Mouse (Mus musculus): Measurements from ENCODE around the gene Reck.
A peak's percentile ranks its signal among the peaks of the same experiment; 100 is the strongest.

The Reck gene

DNA sequence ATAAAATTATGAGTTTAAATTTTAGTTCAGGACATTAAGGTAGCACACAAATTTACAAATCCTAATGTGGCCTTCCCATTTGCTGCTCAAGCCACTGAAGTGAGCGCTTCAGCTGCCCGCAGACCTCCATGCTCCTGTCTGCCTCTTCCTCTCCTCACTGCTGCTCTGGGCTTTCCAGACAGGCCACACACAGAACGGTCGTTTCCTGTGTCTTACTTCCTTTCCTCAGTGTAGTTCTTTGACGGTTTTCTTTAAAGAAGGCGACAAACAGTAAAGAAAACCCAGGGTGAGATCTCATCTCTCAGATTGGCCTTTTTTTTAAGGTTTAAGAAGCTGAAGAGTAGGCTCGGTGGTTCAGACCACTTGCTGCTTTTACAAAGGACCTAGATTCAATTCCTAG lies 28.4 kb downstream of the Reck start:
- no peak for DNase-seq (ENCODE audit: low spot score in 2 of 2)

DNA sequence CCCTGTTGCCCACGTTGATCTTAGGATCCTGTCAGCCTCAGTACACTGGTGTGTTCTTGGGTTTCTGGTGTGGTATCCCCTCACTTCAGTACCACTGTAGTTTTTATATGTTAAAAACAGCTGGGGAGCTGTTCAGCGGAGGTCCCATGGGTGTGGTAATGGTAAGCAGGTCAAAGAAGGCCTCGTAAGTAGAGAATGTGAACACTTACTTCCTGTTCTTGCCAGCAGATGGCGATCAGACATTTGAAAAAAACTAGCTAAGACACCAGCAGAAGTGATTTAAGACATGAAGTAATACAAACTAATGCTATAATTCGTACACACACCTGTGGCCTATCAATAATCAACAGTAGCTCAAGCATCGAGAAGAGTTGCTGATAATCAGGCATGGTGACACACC lies 31.1 kb downstream of the Reck start:
- peak in 1 of 2 experiments; percentile 28 for DNase-seq (ENCODE audit: low spot score in 2 of 2)

DNA sequence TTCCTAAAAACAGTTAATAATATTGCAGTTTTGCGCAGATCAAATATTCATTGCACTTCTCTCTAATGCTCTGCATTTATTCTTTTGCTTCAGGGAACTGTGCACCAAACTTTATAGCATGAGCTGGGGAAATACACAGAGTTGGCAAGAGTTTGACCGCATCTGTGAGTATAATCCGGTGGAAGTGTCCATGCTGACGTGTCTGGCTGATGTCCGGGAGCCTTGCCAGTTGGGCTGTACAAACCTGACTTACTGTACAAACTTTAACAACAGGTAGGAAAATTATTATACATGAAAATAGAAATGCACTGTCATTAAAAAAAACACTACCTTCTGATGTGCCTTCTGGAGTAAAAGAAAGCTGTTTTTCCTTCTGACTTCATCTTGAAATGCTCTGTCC lies 42.9 kb downstream of the Reck start:
- DNase-seq (ENCODE audit: low spot score in 2 of 2), result no peak

DNA sequence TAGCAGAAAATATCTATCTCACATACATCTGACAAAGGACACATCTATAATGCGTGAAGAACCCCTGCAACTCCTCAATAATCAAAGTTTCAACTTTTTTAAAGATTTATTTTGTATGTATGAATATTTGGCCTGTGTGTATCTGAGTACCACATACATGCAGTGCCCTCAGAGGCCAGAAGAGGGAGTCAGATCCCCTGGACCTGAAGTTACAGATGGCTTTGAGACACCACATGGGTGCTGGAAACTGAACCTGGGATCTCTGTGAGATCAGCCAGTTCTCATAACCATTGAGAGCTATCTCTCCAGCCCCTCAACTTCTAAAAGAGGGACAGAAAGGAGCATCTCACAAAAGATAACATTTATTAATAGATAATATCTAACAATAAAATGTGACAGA lies 45.3 kb downstream of the Reck start:
- no peak for DNase-seq (ENCODE audit: low spot score in 2 of 2)

DNA sequence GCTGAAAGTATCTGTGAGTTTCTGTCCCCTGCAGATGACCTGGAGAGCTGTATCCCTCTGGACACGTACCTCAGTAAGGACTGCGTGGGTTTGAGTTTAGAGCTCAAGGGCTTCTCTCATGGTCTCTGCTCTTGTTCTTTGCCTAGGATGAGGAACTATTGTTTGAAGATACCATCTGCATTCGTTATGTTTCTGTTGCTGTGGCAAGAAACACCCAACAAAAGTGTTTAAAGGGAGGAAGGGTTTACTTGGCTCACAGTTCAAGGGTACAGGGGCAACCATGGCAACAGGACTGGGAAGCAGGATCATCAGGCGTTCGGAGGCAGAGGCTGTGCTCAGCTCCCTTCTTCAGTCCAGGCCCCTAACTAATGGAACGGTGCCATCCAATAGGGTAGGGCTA lies 49.8 kb downstream of the Reck start:
- DNase-seq (ENCODE audit: low spot score in 2 of 2), result no peak

DNA sequence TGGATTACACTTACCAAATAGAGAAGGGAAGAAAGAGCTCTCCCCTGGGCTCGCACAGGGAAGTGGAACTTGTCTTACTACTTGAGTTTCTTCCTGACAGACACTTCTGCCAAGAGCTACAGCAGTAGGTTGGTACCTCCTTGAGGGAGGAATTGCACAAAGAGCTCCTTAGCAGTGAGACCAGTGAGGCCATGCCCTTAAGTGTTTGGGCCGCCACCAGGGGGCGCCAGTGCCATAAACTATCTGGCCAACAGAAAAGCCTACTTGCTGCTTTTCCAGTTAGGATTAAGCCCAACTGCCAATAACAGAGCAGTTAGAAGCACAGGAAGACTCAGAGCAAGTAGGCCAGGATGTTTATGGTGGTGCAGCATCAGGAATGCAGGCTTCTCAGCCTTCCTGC lies 50.4 kb downstream of the Reck start:
- DNase-seq (ENCODE audit: low spot score in 2 of 2), result peak; percentile 76 to 85

DNA sequence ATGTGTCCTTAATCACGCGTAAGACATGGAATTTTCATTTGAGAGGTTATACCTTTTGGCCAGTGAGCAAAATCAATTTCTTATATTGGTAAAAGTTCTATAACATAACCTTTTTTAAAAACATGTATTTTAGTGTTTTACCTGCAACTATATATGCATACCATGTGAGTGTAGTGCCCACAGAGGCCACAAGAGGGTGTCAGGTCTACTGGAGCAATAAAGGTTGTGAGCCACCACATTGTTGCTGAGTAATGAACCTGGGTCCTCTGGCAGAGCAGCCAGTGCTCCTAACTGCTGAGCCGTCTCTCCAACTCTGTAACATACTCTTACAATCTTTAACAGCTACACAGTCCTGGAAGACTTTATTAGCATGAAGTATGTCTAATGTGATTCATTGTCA lies 52.5 kb downstream of the Reck start:
- DNase-seq (ENCODE audit: low spot score in 2 of 2), result peak in 1 of 2 experiments; percentile 23

DNA sequence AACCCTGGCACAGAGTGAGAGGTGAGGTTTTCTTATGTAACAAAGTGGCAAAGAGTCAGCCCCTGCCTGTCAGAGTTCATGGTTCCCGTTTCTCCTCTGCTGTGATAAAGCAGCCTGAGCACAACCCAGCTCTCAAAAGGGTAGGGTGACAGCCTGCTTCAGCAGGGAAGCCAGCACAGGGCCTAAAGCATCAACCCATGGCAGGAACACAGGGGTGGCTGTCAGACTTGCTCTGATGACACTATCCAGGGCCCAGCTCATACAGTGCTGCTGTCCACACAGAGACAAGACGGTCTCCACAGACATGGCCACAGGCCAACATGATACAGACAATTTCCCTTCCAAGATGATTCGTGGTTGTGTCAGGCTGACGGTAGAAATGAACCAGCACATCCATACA lies 56.5 kb downstream of the Reck start:
- no peak for DNase-seq (ENCODE audit: low spot score in 2 of 2)

DNA sequence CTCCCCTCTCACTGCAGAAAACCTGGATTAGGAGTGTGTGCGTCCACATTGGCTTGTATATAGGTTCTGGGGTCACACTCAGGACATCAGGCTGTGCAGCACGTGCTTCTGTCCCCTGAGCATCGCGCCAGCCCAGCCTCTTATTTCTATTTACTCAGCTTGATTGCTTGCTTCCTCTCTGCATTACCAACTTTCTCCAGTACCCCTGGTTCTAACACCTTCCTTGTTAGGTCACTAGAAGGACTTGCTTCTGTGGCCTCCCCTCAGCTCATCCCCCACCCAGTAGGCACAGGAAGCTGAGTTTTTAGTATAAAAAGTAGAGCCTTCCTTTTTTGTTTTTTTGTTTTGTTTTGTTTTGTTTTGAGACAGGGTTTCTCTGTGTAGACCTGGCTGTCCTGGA lies 60.9 kb downstream of the Reck start:
- DNase-seq (ENCODE audit: low spot score in 2 of 2), result no peak

DNA sequence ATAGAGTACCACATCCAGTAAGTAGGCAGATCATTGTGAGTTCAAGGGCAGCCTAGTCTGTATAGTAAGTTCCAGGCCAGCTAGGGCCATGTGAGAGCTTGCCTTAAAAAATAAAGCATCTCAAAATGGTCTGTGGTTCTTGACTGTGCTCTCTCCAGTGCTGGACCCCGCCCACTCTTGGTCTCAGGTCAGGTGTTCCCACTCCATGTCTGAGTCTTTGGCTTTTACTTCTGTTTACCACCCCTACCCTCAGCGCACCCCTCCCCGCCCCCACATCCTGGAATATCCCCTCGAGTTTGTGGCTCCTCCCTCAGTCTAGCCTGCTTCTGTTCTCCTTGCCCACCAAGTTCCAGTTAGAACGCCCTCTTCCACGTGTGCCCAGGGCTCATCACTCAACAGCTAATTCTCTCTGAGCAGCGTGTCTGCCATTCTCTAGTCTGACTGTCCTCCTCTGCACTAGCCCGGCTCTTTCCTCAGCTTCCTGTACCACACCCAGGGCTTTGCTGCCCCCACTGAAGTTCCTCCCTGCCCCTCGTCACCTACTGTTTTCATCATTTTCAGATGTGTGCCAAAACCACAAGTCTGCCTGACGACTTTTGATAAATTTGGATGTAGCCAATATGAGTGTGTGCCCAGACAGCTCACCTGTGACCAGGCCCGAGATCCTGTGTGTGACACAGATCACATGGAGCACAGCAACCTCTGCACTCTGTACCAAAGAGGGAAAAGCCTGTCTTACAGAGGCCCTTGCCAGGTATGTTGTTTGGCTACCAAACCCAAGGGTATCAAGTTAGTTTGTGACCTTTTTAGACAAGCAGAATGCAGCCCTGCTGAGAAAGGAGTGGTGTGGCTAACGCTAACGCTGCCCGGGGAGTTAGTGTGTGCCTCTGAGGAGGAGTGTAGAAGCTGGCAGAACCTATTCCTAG lies 61.7 kb downstream of the Reck start:
- no peak for DNase-seq (ENCODE audit: low spot score in 2 of 2)

DNA sequence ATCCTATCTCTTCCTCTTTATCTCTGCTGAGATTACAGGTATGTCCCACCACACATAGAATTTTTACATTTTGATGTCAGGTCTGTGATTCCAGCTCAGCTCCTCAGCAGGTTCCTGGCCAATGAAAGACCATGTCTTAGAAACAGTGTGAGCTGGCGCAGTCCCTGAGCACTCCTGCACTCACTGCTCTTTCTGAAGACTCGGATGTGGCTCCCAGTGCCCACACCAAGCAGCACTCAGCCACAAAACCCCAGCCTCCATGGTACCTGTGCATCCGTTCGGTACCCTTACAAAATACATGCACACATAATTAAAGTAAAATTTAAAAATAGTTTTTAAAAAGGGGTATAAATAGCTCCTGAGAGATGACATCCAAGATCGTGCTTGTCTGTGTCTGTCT lies 66.0 kb downstream of the Reck start:
- DNase-seq (ENCODE audit: low spot score in 2 of 2), result no peak

DNA sequence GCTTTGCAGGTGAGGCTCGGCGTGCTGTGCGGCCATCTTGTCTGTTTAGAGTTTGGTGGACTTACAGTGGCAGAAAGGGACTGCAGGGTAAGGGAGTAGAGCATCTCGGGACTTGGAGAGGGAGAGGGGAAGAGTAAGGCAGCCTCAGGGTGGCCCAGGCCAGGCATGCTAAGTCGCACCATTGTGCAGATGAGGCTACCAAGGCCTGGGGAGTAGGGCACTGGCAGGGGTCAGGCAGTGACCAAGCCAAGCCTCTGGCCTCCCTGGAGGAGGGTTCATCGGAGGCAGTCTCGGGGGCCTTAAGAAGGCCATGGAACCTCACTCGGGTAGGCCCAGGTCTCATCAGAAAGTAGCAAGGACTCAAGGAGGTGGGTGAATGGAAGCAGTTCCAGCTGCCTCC lies 67.1 kb downstream of the Reck start:
- DNase-seq (ENCODE audit: low spot score in 2 of 2), result no peak

DNA sequence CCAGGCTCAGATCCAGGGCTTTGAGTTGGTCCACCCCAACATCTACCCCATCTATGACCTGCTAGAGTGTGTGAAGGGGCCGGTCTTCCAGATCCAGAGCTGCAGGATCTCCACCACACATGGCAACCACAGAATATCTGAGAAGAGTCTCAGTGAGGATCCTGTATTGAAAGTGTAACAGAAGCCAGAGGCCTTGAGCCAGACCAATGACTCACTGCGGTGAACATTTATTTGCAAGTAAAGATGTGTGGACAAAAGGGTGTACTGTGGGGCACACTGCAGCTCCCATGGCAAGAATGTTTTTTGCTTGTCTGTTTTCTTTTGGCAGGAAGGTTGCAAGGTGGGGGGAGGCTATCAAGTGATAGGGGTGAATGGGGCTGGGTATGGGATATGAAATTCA lies 72.2 kb downstream of the Reck start:
- no peak for DNase-seq (ENCODE audit: low spot score in 2 of 2)

DNA sequence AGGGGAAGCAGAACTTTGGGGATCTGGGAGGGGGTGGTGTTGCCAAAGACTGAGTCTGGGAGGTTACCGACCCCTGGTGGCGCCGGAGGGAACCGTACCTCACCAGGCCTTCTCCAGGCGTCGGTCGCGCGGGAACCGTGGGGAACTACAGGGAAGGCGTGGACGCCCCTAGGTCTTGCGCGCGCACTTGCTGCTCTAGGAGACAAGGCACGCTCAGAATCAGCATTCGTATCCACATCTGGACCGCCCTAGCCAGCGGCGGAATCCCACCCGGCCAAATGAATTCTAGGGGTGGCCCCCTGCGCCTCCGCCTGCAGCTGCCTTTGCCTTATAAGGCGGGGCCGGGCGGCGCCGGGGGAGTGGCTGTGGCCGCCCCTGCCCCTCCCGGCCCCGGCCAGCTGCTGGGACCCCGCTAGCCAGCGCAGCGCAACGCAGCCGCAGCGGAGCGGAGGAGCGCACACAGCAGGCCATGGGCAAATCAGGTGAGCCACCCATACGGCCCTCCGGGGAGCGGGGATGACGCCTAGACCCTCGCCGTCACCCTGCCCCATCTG lies 82.0 kb downstream of the Reck start, which contains the start of gene Glipr2:
TSS of gene Glipr2 (plus strand) at position 110 of the 554 bp plus-strand sequence.
- DNase-seq (ENCODE audit: low spot score in 2 of 2), result peak; percentile 82 to 83

DNA sequence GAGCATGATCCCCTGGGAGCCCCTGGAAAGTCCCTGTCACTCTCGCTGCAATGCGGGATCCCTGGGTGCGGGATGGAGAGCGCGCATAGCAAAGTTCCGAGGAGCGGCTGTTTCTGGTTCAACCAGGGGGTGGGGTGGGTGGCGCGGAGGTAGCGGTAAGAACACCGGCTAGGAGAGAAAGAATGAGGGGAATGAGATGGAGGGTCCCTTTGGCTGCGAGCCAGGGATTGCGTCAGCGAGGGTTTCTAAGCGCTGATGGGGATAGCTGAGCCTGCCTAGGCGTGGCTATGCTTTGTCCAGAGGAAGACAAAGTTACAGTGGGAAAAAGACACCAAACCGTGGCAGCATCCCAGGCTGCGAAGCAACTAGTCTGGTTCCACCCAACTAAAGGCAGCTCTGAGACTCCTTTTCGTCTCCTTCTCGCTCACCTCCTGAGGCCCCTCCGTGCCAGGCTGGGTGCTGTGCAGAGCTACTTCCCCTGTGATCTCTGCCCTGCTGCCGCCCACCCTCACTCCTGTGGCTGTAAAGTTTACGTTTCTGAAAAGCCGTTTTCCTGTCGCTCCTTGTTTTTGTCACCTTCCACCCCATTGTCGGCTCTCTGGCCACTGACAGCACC lies 82.6 kb downstream of the Reck start:
- DNase-seq (ENCODE audit: low spot score in 2 of 2), result peak in 1 of 2 experiments; percentile 63

DNA sequence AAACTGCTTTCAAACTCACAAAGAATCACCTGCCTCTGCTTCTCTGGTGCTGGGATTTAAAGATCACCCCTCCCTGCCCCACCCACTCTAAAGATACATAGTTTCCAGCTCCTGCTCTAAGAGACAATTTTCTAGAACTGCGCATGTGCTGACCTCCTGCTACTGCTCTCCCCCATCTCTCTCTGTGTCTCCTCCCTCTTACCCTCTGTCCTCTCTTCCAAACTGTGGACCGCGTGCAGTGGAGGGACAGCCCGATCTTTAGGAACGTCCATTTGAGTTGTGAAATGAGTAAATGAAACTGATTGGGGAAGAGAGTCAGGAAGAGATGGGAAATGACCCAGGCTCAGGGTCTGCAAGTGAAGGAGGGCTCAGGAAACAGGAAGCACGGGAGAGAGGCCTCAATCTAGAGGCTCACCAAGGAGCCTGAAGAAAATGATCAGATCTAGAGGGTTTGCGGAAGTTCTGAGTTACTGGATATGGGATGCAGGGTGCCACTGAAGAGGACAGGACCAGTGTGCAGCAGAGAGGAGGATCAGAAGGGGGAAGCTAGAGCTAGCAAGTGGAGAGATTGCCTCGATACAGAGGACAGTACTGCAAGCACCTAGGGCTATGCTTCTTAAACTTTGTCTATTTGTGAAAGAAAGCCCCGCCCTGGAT lies 84.3 kb downstream of the Reck start:
- no peak for DNase-seq (ENCODE audit: low spot score in 2 of 2)

DNA sequence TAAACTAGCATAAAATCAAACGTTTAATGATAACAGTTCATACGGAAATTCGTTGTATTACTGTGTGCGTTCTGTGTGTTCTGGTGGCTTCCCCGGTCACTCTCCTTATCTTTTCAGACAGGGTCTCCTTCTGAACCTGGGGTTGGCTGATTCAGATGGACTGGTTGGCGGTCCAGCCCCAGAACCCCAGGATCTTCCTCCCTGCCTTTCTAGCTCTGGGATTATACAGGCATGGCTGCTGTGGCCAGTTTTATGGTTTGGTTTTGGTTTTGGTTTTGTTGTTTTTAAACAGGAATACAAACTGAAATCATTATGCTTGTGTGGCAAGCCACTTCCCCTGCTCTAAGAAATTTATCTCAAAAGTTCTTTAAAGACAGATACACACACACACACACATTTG lies 84.9 kb downstream of the Reck start:
- no peak for DNase-seq (ENCODE audit: low spot score in 2 of 2)

DNA sequence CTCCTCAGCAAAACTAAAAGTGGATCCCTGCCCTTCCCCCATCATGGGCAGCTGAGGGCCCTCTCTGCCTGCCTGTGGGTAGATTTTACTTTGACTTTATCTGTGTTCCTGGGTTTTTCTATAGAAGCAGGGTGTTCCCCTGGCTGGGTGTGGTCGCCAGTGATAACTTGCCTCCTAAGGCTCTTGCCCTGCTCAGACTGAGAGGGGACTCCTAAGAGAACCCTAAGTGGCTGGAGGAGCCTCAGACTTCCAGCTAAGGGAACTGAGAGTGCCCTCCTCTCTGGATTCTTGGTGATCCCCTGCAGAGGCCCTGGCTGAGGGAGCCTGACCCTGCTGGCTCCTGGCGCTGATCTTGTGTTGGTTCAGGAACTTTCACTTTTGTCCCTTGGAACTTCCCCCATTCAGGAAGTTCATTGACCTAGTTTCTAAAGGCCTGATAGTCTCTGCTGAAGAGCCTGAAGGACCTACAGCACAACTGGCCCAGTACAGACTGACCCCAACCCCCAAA lies 89.0 kb downstream of the Reck start:
- no peak for DNase-seq (ENCODE audit: low spot score in 2 of 2)

DNA sequence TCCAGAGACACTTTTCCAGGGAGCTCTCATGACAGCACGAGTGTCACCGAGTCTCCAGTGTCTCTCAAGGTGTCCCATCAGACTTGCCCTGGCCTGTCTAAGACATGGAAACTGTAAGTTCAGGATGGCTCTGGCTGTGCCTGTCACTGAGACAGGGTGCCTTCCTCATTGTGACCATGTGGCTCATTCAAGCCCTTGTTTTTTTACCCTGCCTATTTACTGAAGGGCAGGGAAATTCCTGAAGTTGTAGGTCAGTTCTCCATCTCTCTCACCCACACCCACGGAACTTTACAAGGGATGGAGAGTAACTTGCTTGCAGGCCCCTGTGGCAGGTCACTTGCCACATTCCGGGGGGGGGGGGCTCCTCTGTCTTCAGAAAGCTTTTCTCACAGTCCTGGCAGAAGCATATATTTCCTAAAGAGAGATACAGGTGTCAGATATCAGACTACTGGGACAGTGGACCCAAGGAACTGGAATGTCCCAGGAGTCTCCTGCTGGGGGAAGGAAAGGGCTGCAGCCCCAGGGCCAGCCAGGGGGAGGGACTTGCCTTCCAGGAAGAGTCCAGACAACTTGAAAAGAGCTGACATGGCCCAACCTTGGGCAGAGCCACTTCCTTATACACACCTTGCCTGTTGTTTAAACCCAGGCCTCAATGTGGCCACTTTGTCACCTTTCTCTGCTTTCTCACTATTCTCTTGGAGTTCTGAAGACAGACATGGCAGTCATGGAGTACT lies 89.8 kb downstream of the Reck start:
- DNase-seq (ENCODE audit: low spot score in 2 of 2), result no peak

DNA sequence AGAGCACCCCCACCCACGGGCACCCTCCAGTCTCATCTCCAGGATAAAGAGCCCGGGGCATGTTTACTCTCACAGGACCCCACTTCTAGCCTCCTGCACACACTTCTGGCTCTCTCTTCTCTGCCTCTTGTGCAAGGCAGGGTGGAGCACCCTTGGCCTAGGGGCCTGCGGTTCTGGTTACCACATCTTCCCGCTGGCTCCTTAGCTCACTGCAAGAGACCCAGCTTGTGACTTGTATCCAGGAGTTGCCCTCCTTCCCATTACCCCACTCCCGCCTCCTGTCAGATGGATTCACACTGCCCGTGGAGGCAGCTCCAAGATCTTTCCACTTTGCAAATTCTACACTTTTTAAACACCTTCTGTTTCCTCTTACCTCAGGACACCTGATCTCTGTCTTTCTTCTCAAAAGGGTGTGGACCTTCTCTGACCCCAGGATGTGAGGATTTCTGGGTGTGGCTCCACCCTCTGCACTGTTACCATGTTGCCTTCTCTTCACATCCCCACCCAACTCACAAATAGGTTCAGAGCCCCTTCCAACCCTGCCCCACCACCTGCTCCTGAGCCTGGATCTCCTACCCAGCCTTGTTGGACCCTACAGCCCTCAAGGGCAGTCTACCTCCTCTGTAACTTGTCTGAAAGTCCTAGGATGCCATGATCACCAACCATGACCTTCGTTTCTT lies 90.7 kb downstream of the Reck start:
- DNase-seq (ENCODE audit: low spot score in 2 of 2), result no peak

DNA sequence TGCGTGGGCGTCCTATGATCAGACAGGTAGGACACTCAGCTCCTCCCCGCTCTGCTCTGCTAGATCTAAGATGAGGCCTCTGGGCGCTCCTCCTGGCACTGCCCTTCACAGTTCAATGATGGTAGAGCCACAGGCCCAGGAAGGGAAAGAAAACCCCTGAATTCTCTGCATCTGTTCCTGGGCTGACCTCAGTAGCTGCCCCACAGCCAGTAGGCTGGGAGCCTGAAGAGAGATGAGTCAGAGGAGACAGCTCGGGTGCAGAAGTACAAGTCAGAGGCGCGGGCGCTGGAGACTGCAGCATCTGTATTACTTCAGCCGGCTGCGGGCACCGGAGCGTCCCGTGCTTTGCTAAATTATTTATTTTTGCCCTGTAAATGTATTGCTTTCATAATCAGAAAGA lies 93.3 kb downstream of the Reck start:
- peak; percentile 39 to 56 for DNase-seq (ENCODE audit: low spot score in 2 of 2)

All from cerebellum, postnatal 4 days (tissue).